Mouse (Mus musculus): ENCODE data around the gene Traip.
"Not testable (repeated sequence)": the region's sequence is repeated elsewhere in the genome, so short reads cannot be mapped to it uniquely, and the experiment has no call there.

The Traip gene

GRCm38 (mm10) chr9:108003531-108003890 lies 53.6 kb downstream of the Traip start:
- DNase-seq: peak; percentile 18

GRCm38 (mm10) chr9:108008041-108008440 lies 58.1 kb downstream of the Traip start:
- DNase-seq: no peak

- no peak for DNase-seq
Measured at GRCm38 (mm10) chr9:108010385-108010784, 60.4 kb downstream of the Traip start.

GRCm38 (mm10) chr9:108013577-108013976 lies 63.6 kb downstream of the Traip start:
- DNase-seq: not testable (repeated sequence)

- DNase-seq: no peak
Measured at GRCm38 (mm10) chr9:108017127-108017526, 67.2 kb downstream of the Traip start.

- no peak for DNase-seq
Measured at GRCm38 (mm10) chr9:108020741-108021140, 70.8 kb downstream of the Traip start.

All from lung, postnatal 10 days (tissue).